Mouse (Mus musculus): ENCODE measurements around the gene Src.
"Not testable (repeated sequence)": the region's sequence is repeated elsewhere in the genome, so short reads cannot be mapped to it uniquely, and the experiment has no call there.

Gene Src

DNA sequence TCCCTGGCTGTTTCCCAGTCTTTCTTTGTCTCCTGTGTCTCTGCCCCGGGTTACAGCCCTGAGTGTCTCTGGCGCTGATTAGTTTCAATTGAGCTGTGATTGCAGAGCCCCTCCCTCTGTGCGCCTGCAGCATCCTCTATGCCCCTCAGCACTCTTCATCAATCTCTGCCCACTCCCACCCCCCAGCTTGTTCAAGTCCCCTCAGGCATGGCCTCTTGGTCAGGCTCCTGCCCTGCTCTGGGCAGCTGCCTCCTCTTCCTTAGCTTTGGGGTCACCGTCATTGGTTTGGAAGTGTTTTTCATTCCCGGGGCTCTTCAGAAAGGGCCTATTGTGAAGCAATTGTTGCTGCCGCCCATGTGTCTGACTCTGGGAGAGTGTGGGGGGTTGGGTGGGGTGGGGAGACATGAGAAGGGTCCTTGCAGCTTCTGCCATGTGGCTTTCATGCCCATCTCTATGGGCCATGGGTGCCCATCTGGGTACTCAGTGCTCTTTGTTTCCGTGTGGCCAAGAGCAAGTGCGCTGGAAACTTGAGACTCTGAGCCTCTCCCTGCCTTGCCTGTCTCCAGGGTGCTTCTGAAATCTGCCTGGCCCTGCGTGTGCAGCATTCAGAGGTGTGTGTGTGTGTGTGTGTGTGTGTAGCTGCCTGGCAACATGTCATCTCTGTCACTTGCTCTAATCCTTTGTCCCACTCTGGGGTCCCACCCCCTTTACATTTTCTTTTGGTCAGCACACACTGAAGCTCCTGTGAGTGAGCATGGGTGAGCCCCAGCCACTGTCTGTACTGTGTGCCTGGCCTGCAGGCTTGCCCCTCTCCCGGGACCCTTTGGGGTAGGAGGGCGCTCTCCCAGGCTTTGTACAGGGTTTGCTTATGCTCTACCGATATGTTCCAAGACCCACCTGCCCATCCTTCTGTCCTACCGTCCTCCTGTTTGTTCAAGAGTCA is 57.5 kb downstream of the Src start:
- no peak for DNase-seq (ENCODE audit: low read depth in 2 of 2, low spot score in 2 of 2)

DNA sequence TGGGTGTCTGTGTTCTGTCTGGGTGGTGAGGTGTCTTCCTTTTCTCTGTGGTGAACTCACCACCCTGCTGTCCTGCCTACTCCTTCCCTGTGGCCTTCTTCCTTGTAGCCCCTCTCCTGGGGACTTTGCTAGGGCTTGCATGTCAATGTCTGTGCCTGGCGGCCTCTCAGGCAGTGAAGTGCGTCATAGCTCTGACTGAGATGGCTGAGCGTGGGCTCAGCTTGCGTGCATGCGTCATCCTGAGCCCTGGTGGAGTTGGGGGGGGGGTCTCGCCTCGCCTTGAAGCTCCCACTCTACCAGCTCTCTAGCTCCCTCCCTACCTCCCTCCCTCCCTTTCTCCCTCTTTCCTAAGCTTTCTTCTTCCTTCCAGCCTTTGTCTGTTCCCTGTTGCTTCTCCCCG is 60.4 kb downstream of the Src start:
- DNase-seq (ENCODE audit: low read depth in 2 of 2, low spot score in 2 of 2): no peak

DNA sequence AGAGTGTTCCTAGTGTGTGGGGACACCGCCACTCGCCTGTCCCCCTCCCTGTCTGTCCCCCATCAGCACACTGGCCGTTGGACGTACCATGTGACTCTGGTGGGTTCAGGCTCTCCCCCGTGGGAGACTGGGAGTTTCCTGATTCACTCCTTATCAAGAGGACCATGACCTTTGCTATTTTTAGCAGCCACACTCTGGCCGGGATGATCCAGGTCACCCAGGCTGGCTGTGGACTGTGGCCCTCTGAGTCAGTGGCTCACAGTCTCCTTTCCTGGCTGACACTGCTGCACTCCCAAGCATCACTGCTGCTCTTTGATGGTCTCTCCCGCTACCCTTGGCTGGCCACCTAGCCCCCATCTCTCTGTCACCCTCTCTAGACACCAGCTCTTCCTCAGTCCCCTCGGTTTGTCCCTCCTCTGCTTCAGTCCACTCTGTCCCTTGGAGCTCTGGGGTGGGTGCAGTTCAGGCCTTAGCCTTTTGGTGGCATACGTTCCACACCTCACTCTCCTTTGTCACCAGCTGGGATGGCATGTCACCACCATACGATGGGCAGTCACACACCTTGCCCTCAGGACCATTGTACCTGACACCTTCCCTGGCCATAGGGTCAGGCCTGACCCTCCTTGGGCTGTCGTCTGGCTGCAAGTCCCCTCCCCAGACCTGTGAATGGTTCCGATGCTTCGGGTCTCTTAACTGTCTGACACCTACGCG is 61.8 kb downstream of the Src start:
- DNase-seq (ENCODE audit: low read depth in 2 of 2, low spot score in 2 of 2): no peak

DNA sequence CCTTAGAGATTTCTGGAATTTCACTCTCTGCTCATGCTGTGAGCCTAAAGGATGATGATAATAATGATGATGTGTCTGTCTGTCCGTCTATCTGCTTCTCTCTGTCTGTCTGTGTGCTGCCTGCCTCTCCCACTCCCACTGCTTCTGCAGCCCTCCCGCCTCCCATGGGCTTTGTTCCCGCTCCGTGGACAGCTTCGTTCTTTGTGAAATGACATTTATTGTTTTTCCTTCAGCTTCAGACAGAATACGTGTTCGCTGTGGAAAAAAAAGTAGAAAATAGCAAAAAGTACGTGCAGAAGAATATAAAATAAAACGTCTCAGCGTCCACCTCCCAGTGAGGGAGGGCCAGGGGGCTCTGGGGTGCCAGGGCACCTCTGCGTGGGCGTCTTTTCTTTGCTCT is 64.5 kb downstream of the Src start:
- DNase-seq (ENCODE audit: low read depth in 2 of 2, low spot score in 2 of 2): no peak

DNA sequence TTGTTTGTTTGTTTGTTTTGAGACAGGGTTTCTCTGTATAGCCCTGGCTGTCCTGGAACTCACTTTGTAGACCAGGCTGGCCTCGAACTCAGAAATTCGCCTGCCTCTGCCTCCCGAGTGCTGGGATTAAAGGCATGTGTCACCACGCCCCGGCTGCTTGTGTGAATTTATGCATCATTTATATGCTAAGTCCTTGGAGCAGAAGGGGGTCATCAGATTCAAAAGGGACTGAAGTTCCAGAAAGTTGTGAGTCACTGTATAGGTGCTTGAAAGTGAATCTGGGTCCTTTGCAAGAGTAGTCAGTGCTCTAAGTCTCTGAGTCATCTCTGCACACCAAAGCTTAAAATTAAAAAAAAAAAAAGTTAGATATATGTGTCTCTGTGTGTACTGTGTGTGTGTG is 68.3 kb downstream of the Src start:
- DNase-seq (ENCODE audit: low read depth in 2 of 2, low spot score in 2 of 2): not testable (repeated sequence)

DNA sequence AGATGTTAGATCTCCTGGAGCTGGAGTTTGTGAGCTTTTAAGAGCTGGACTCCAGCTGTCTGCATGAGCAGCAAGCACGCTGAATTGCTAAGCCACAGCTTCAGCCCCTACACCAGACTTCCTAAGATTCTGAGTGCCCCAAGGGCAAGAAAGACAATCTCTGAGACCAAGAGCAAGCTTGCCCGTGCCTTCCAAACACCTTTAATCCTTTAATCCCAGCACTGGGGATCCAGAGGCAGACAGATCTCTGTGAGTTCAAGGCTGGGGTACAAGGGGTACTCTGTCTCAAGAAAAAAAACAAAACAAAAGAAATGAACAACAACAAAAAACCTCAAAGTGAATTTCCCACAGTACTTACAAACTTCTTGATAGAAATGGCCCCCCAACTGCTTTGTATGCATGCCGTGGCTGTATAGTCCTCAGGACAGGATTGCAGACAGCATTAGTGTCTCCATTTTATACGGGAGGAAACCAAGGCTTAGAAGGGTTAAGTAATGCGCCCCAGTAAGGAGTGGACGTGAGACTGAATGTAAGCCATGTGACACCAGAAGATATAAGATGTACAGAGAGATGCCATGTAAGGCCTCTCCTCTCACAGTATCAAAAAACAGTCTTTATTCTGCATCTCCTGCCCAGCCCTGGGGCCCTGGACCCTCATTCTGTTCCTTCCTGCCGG is 68.9 kb downstream of the Src start:
- no peak for DNase-seq (ENCODE audit: low read depth in 2 of 2, low spot score in 2 of 2)

DNA sequence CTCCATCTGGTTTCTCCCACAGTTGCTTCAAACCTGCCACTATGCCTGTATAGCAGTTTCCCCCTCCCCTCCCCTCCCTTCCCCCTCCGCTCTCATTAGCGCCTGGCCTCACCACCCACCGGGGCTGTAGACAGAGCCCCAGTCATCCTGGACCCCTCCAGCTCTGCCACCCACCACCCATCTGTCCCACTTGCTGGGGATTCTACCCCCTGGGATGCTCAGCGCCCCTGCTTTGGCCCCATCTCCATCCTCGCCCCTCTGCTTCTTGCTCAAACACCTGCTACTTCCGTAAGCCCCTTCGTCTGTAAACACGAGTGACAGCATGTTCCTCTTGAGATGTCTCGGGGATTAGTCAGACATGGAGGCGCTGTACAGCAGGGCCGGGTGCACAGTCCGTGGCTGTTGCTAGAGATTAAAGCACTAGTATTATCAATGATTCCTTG is 69.5 kb downstream of the Src start:
- no peak for DNase-seq (ENCODE audit: low read depth in 2 of 2, low spot score in 2 of 2)

DNA sequence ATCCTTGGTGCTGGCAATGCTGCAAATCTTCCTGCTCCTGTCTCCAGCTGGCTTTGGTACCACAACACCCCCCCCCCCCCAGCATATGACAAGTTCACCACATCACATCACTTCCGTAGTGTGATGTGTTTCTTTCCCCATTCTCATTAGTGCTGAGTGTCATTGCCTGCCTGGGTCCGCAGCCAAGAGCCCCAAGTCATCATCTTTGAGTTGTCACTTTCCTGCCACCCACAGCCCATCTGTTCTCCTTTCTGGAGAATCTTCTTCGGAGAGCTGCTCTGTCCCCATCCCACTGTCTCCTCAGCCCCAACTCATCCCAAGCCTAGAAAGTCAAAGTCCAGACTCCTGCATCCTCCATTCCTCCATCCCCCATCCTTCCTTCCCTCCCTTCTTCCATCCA is 75.0 kb downstream of the Src start:
- DNase-seq (ENCODE audit: low read depth in 2 of 2, low spot score in 2 of 2): no peak

DNA sequence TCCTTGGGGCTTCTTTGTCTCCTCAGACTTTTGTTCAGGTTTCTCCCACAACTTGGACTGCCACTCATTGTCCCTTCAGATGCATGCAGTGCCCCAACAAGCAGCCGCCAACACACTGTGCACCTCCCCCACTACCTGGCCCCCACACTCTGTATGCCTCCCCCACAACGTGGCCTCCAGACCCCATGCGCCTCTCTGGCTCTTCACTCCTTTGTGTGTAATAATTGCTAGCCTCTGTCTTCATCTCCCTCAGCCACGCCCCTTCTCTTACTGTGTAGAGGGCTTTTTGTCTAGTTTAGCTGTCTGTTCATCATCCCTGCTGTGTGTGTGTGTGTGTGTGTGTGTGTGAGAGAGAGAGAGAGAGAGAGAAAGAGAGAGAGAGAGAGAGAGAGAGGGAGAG is 80.3 kb downstream of the Src start:
- DNase-seq (ENCODE audit: low read depth in 2 of 2, low spot score in 2 of 2): no peak

DNA sequence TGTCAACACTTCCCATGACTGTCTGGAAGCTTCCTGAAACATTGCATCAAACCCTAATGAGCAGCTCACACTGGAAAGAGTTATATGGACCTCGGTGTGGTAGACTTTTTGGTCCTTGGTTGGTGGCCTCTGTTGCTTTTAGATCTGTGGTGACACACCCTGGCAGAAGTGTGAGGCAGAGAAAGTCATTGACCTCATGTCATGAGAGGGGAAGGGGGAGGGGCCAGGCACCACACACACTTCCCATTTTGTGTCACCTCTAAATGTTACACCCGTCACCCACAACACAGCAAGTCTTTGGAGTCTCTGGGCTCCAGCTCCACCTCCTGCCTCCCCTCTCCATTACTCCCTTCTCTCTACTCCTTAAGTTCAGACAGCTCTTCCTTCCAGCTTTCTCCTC is 82.1 kb downstream of the Src start:
- DNase-seq (ENCODE audit: low read depth in 2 of 2, low spot score in 2 of 2): no peak

DNA sequence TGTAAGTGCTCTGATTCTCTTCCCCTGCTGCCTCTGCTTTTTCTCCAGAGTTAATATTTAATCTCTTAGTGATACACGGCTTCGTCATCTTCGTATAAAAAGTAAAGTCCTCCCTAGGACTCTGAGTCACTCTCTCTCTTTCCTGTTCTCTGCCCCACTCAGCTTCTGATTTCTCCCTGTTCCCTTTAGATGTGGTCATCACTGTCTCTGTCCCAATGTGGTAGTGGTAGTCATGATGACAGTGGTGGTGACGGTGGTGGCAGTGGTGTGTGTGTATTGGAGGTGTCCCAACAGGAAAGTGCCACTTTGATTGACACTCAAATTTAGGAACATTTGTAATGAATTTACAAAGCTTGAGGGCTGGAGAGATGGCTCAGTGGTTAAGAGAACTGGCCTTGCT is 83.1 kb downstream of the Src start:
- no peak for DNase-seq (ENCODE audit: low read depth in 2 of 2, low spot score in 2 of 2)

DNA sequence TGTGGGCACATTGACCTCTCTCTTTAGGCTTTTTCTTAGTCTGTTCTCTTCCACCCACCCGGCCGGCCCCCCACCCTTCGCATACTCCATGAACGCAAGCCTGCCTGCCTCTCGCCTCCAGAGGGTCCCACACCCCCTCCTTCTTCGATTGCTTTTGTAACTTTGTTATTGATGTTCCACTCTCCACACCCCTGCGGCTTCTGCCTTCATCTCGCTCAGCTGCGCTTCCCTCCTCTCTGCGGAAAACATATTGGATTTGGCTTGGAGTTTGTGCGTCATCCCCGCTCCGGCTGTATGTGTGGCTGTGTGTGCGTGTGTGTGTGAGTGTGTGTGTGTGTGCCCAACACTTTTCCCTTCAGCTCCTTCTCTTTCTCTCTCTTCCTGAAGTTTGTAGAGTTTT is 88.5 kb downstream of the Src start:
- DNase-seq (ENCODE audit: low read depth in 2 of 2, low spot score in 2 of 2): no peak

DNA sequence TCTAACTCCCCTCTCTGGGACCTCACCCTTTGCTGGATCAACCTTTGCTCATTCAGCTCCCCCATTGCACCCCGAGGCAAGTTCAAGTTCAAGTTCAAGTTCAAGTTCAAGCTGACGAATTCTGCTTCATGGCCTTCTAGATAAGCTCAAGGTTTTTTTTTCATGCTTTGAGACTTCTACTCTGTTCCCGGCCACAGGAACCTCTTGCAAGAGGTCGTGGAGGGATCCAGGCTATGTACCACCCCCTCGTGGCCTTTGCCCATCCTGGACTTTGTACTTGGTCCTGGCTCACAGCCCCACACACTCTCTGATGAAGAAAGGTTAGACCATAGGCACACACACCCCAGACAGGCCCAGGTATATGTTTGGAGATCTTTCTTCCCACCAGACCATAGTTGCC is 90.9 kb downstream of the Src start:
- DNase-seq (ENCODE audit: low read depth in 2 of 2, low spot score in 2 of 2): no peak

DNA sequence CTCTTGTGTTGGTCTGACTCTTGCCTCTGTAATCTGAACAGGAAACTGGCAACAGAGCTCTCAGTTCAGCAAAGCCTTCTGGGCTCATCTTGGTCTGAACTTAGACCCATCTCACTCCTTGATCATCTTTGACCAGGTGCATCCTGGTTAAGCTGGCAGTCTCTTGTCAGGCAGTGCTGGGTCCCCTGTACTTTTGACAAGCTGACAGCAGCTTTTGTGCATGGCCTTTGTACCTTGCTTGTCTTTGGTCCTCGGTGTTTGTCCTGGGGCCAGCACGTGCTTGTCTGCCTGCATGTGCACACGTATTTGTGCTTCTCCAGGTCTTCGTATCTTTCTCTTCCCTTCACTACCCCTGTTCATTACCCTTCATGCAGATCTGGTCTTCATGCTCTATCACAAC is 91.8 kb downstream of the Src start:
- no peak for DNase-seq (ENCODE audit: low read depth in 2 of 2, low spot score in 2 of 2)

DNA sequence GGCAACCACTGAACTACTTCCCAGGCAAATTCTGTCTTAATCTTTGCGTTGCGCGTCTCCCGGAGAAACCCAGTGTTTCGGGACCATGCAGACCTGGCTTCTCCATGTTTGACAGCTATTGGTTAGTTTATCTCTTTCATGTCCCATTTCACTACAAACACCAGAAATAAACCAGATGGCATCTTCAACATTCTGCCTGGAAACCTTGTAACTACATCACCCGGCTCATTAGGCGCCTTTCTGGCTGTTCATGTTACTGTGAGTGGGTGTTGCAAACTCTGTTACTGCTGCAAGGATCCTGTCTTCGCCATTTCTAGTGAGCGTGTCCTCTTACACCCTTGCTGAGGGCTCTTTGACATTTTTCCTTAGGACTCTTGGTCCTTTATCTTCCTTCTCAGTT is 94.6 kb downstream of the Src start:
- no peak for DNase-seq (ENCODE audit: low read depth in 2 of 2, low spot score in 2 of 2)

DNA sequence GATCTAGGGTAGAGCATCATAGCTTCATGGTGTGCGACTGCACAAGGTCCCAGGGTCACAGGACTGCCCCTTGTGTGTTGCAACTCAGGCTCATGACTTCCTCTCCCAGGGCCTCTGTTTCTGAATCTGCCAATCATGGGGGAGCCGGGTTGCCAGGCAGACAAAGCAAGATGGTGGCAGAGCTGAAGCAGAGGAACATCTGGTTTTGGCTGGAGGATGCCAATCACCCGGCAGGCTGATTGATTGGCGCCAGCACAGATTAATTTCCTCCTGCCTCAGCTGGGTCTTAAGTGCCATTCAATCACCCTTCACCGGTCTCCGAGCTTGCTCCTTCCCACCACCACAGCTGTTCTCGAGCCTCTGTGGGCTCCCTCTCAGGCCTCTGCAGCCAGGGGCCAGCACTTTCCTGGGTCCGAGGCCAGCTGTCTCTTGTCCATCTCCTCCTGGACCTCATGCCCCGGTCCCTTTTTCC is 95.5 kb downstream of the Src start:
- DNase-seq (ENCODE audit: low read depth in 2 of 2, low spot score in 2 of 2): no peak

DNA sequence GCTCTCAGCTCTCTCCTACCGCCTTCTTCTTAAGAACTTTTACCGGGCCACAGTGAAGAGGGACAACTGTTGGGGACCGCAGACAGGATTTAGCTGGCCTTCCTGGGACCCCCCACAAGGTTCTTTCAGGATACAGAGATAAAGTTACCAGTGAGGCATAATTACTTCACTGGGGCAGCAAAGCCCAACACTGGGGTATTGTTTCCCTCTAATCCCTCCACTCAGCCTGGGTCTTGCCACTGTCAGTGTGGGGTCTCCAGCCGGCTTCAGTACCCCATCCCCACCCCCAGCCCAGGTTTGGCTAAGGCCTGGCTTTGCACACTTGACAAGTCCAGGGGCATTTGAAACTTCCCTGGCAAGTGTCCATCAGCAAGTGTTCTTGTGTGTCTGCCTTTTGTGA is 96.1 kb downstream of the Src start:
- no peak for DNase-seq (ENCODE audit: low read depth in 2 of 2, low spot score in 2 of 2)

DNA sequence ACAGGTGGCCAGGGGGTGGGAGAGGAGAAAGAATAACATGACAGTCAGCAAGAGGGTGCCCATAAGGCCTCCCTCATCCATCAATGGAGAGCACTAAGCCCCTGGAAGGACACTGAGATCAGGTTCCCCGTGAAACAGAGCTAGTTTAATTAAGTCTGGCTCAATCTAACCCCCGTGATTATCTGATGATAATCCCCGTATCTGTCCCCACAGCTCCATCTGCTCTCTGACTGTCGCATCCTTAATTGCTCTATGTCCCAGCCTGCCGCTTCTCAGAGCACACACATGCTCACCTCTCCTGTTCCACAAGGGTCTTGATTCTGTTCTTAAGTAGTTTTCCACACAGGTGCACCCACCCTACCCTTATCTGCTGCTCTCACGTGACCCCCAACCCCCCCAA is 99.3 kb downstream of the Src start:
- no peak for DNase-seq (ENCODE audit: low read depth in 2 of 2, low spot score in 2 of 2)

DNA sequence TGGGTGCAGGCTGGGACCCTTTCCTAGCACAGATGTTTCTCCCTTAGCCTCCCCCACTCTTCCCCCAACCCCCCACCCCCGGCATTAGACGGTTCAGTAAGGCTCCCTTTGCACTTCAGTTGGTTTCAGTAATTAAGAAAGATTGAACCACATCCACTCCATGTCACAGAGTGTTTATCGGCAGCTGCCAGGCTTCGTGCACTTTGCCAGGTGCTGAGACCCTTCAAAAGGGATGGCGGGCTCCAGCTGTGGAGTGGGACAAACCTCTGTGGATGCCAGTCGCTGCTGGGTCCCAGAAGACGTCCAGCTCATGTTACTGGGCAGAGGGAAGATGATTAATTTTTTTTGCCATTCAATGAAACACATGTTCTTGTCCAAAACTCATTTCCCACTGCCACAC is 100.2 kb downstream of the Src start:
- no peak for DNase-seq (ENCODE audit: low read depth in 2 of 2, low spot score in 2 of 2)

DNA sequence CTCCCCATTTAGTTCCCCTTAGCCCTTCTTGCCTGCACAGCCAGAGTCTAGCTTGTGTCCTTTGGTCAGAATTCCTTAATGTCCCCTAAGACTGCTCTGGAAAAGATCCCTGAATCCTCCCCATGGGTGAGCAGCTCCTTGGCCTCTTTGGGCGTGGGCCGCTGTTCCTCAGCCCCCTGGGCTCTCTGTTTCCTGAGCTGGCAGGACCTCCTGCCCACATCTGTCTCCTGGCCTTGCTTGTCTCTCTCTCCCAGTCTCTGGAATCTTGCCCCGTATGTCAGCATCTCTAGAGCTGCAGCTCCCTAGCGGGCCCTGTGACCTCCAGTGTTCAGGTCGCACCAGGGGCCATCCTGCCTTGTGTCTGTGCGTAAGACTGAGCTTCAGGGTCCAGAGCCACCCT is 101.2 kb downstream of the Src start:
- no peak for DNase-seq (ENCODE audit: low read depth in 2 of 2, low spot score in 2 of 2)

DNA sequence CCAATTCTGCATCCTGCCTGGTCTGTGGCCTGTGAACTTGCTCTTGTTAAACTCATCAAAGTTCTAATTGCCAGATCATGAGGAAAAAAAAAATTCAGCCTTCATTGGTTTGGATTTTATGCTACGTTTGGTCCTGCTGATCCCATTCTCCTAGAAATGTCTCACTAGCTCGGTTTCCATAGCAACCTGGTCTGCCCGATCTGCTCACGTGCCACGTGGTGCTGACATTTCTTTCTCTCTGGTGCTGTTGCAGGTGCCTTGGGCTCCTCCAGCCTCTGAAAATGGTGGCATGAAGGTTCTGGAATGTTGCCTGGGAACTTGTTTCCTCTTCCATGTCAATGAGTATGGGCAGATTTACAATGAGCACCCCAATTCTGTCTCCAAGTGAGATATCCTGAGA is 102.3 kb downstream of the Src start:
- DNase-seq (ENCODE audit: low read depth in 2 of 2, low spot score in 2 of 2): no peak

All from CD8-positive naive resting alpha-beta T cell, adult 2 months (primary cell).